Mouse (Mus musculus) liver, embryonic 15.5 days (tissue): ENCODE data around the gene Pde9a. TPM values are rescaled to one million over a fixed set of nuclear protein-coding genes. Genes with fewer than 3 reads are reported as not detected.

Experiments used
- ATAC-seq: fragments of 200-750 bp; cut with Nextera tagmentation; 2 replicates; pipeline ENCODE4 v1.8.0; 2017; ENCODE audit warnings: moderate number of reproducible peaks, mild to moderate bottlenecking, moderate library complexity; ENCODE audit not compliant: insufficient read depth
- H3K27ac ChIP-seq: fragments of 300-500 bp; sonication (generic); replicated peaks from 2 replicates; pipeline ENCODE4 v1.5.1; 2015; ENCODE audit warnings: mild to moderate bottlenecking, inconsistent platforms
- H3K27me3 ChIP-seq: fragments of 300-500 bp; sonication (generic); 2 replicates; pipeline ENCODE4 v1.6.1; 2015; ENCODE audit warnings: mild to moderate bottlenecking, inconsistent platforms
- H3K36me3 ChIP-seq: fragments of 300-500 bp; sonication (generic); replicated peaks from 2 replicates; pipeline ENCODE4 v1.6.1; 2015; ENCODE audit warnings: moderate library complexity, mild to moderate bottlenecking, inconsistent platforms
- H3K4me1 ChIP-seq: fragments of 300-500 bp; sonication (generic); replicated peaks from 2 replicates; pipeline ENCODE4 v1.6.1; 2015; ENCODE audit warnings: inconsistent platforms
- H3K4me2 ChIP-seq: fragments of 300-500 bp; sonication (generic); 2 replicates; pipeline ENCODE4 v1.6.1; 2015; ENCODE audit warnings: moderate library complexity, mild to moderate bottlenecking, inconsistent platforms
- H3K4me3 ChIP-seq: fragments of 300-500 bp; sonication (generic); replicated peaks from 2 replicates; pipeline ENCODE4 v1.5.1; 2015; ENCODE audit warnings: mild to moderate bottlenecking, inconsistent platforms
- H3K9ac ChIP-seq: fragments of 300-500 bp; sonication (generic); 2 replicates; pipeline ENCODE4 v1.6.1; 2015; ENCODE audit warnings: moderate library complexity, mild to moderate bottlenecking, inconsistent platforms
- H3K9me3 ChIP-seq: fragments of 300-500 bp; sonication (generic); replicated peaks from 2 replicates; pipeline ENCODE4 v1.6.1; 2016; ENCODE audit warnings: inconsistent platforms
- WGBS: fragments of 180-500 bp; shearing (Covaris S2); methylation state at CpG from one replicate; pipeline ENCODE4 v1.1.7; 2015; ENCODE audit warnings: mixed read lengths; ENCODE audit not compliant: insufficient replicate concordance; 5-methylcytosine and 5-hydroxymethylcytosine counted together
- polyA plus RNA-seq: library from polyadenylated mRNA; unstranded; fragments of >200 nt; fragmentation: Nextera tagmentation; extraction: Ambion mirVana; gene quantifications from 2 replicates; pipeline ENCODE4 v1.2.1, GENCODE M21; 2015

Pde9a gene
- polyA plus RNA-seq, 1 experiment from 2014 or later: 3.2 TPM

- H3K4me2 ChIP-seq: no peak overlapping the region
- no peak overlapping the region for H3K4me3 ChIP-seq
- H3K27ac ChIP-seq: no peak overlapping the region
- 0 out of 2 replicates have a peak, but pooled peaks cover 8% of the 10 kb centered on the region for H3K27me3 ChIP-seq
- H3K4me1 ChIP-seq: no peaks in the 10 kb centered on the region
- 40% methylated on average over 13 of the region's 13 CpGs for WGBS
- no peak overlapping the region for H3K9ac ChIP-seq
- no peak for ATAC-seq
- no peaks in the 10 kb centered on the region for H3K9me3 ChIP-seq
- no peaks in the 10 kb centered on the region for H3K36me3 ChIP-seq
These were observed 47.5 kb downstream of the Pde9a start for GRCm38 (mm10) chr17:31433401-31433928.

- Histone ChIP-seq H3K36me3 (no peaks in the 10 kb centered on the region), H3K4me3 (no peak overlapping the region), H3K9me3 (no peaks in the 10 kb centered on the region), H3K9ac (no peak overlapping the region), H3K4me2 (no peak overlapping the region), H3K27ac (no peak overlapping the region), H3K4me1 (no peaks in the 10 kb centered on the region), H3K27me3 (0 out of 2 replicates have a peak, but pooled peaks cover 8% of the 10 kb centered on the region)
- no peak for ATAC-seq
- 12% methylated on average over 16 of the region's 16 CpGs for WGBS
These were observed 48.2 kb downstream of the Pde9a start for GRCm38 (mm10) chr17:31433978-31434797.

GRCm38 (mm10) chr17:31434825-31435325 lies 48.9 kb downstream of the Pde9a start:
- H3K36me3 ChIP-seq: no peaks in the 10 kb centered on the region
- no peak for ATAC-seq
- WGBS: 23% methylated on average over 8 of the region's 8 CpGs
- no peak overlapping the region for H3K27ac ChIP-seq
- 0 out of 2 replicates have a peak, but pooled peaks cover 8% of the 10 kb centered on the region for H3K27me3 ChIP-seq
- H3K9me3 ChIP-seq: no peaks in the 10 kb centered on the region
- H3K4me2 ChIP-seq: no peak overlapping the region
- H3K9ac ChIP-seq: no peak overlapping the region
- no peaks in the 10 kb centered on the region for H3K4me1 ChIP-seq
- no peak overlapping the region for H3K4me3 ChIP-seq

- ATAC-seq: no peak
These were observed 50.2 kb downstream of the Pde9a start for GRCm38 (mm10) chr17:31435934-31436813.

GRCm38 (mm10) chr17:31436814-31437406 lies 50.9 kb downstream of the Pde9a start:
- H3K4me3 ChIP-seq: no peak overlapping the region
- ATAC-seq: no peak
- no peak overlapping the region for H3K9ac ChIP-seq
- H3K4me2 ChIP-seq: no peak overlapping the region
- H3K27ac ChIP-seq: no peak overlapping the region
- H3K36me3 ChIP-seq: no peaks in the 10 kb centered on the region
- H3K4me1 ChIP-seq: no peaks in the 10 kb centered on the region
- H3K9me3 ChIP-seq: no peaks in the 10 kb centered on the region
- WGBS: 27% methylated on average over 5 of the region's 5 CpGs
- H3K27me3 ChIP-seq: 0 out of 2 replicates have a peak, but pooled peaks cover 8% of the 10 kb centered on the region

More at GRCm38 (mm10) chr17:31435934-31436813, 50.2 kb downstream of the Pde9a start:
- Histone ChIP-seq H3K36me3 (no peaks in the 10 kb centered on the region), H3K27ac (no peak overlapping the region), H3K4me2 (no peak overlapping the region), H3K9me3 (no peaks in the 10 kb centered on the region), H3K9ac (no peak overlapping the region), H3K4me3 (no peak overlapping the region), H3K4me1 (no peaks in the 10 kb centered on the region), H3K27me3 (0 out of 2 replicates have a peak, but pooled peaks cover 8% of the 10 kb centered on the region)
- WGBS: 69% methylated on average over 13 of the region's 13 CpGs

- Histone ChIP-seq H3K9ac (no peak overlapping the region), H3K4me1 (no peaks in the 10 kb centered on the region), H3K4me3 (no peak overlapping the region), H3K27me3 (0 out of 2 replicates have a peak, but pooled peaks cover 8% of the 10 kb centered on the region), H3K27ac (no peak overlapping the region), H3K9me3 (no peaks in the 10 kb centered on the region), H3K36me3 (no peaks in the 10 kb centered on the region), H3K4me2 (no peak overlapping the region)
- ATAC-seq: no peak
- 70% methylated on average over 9 of the region's 9 CpGs for WGBS
These were observed 51.5 kb downstream of the Pde9a start for GRCm38 (mm10) chr17:31437482-31437881.

- no peak overlapping the region for H3K4me3 ChIP-seq
- peaks cover 4% of the 10 kb centered on the region for H3K4me1 ChIP-seq
- no peaks in the 10 kb centered on the region for H3K36me3 ChIP-seq
- H3K9ac ChIP-seq: no peak overlapping the region
- no peak for ATAC-seq
- WGBS: 48% methylated on average over 4 of the region's 4 CpGs
- H3K9me3 ChIP-seq: no peaks in the 10 kb centered on the region
- H3K27me3 ChIP-seq: no peaks in the 10 kb centered on the region
- no peak overlapping the region for H3K27ac ChIP-seq
- no peak overlapping the region for H3K4me2 ChIP-seq
These were observed 54.0 kb downstream of the Pde9a start for GRCm38 (mm10) chr17:31439978-31440377.

- Histone ChIP-seq H3K9me3 (no peaks in the 10 kb centered on the region), H3K4me2 (no peak overlapping the region), H3K4me3 (no peak overlapping the region), H3K36me3 (no peaks in the 10 kb centered on the region), H3K9ac (no peak overlapping the region), H3K27me3 (no peaks in the 10 kb centered on the region), H3K4me1 (peaks cover 7% of the 10 kb centered on the region), H3K27ac (no peak overlapping the region)
- ATAC-seq: no peak
- WGBS: 51% methylated on average over 8 of the region's 8 CpGs
These were observed 56.5 kb downstream of the Pde9a start for GRCm38 (mm10) chr17:31442513-31442912.

- no peak for ATAC-seq
- Histone ChIP-seq H3K4me2 (no peak overlapping the region), H3K4me3 (no peak overlapping the region), H3K27me3 (no peaks in the 10 kb centered on the region), H3K9me3 (no peaks in the 10 kb centered on the region), H3K27ac (no peak overlapping the region), H3K9ac (no peak overlapping the region), H3K4me1 (peaks cover 7% of the 10 kb centered on the region), H3K36me3 (no peaks in the 10 kb centered on the region)
- WGBS: 47% methylated on average over 7 of the region's 7 CpGs
These were observed 58.2 kb downstream of the Pde9a start for GRCm38 (mm10) chr17:31444251-31444650.

GRCm38 (mm10) chr17:31445061-31445731 lies 59.2 kb downstream of the Pde9a start:
- WGBS: 19% methylated on average over 7 of the region's 7 CpGs
- H3K36me3 ChIP-seq: no peaks in the 10 kb centered on the region
- peak; percentile 57 for ATAC-seq

More at GRCm38 (mm10) chr17:31445061-31445731, 59.2 kb downstream of the Pde9a start:
- H3K9me3 ChIP-seq: no peaks in the 10 kb centered on the region
- no peak overlapping the region for H3K4me2 ChIP-seq
- no peaks in the 10 kb centered on the region for H3K27me3 ChIP-seq
- no peak overlapping the region for H3K4me3 ChIP-seq
- no peak overlapping the region for H3K9ac ChIP-seq
- H3K27ac ChIP-seq: no peak overlapping the region
- peaks cover 7% of the 10 kb centered on the region for H3K4me1 ChIP-seq
